Mouse (Mus musculus) ES-E14 (cell line): Measurements from ENCODE around the gene Klhl41. TPM values are rescaled to one million over a fixed set of nuclear protein-coding genes. Genes with fewer than 3 reads are reported as not detected.
"Not testable (repeated sequence)": the region's sequence is repeated elsewhere in the genome, so short reads cannot be mapped to it uniquely, and the experiment has no call there.

Experiments
- DNase-seq: peaks from one replicate; pipeline ENCODE4 v3.0.0-alpha.2; 2013; ENCODE audit warnings: low read depth, low spot score
- H3K27ac ChIP-seq: 2 replicates; pipeline ENCODE4 v1.5.1; 2012; ENCODE audit warnings: low read depth, mild to moderate bottlenecking, low read length, moderate library complexity, mixed read lengths; ENCODE audit not compliant: poor library complexity, insufficient read depth, severe bottlenecking
- H3K36me3 ChIP-seq: 2 replicates; pipeline ENCODE4 v1.6.1; 2012; ENCODE audit warnings: mild to moderate bottlenecking, low read length, moderate library complexity, mixed read lengths; ENCODE audit not compliant: control insufficient read depth, poor library complexity, insufficient read depth, severe bottlenecking
- H3K4me1 ChIP-seq, 2 experiments: fragments of 150-350 bp in 1 of 2; sonication (generic) in 1 of 2; 2 replicates each; pipeline ENCODE4 v1.6.1; 2012; ENCODE audit warnings: low read length in 2 of 2, mild to moderate bottlenecking in 1 of 2, mixed read lengths in 1 of 2; ENCODE audit not compliant: control insufficient read depth in 2 of 2, insufficient read depth in 2 of 2, poor library complexity in 1 of 2
- H3K4me3 ChIP-seq, 2 experiments: fragments of 150-350 bp in 1 of 2; sonication (generic) in 1 of 2; 2 replicates each; pipeline ENCODE4 v1.5.1; 2012; ENCODE audit warnings: low read length in 2 of 2, low read depth in 1 of 2, mild to moderate bottlenecking in 1 of 2, mixed read lengths in 1 of 2; ENCODE audit not compliant: insufficient read depth in 1 of 2, poor library complexity in 1 of 2, severe bottlenecking in 1 of 2
- H3K9ac ChIP-seq: 2 replicates; pipeline ENCODE4 v1.6.1; 2012; ENCODE audit warnings: low read depth, mild to moderate bottlenecking, low read length, mixed read lengths; ENCODE audit not compliant: poor library complexity, insufficient read depth, severe bottlenecking
- H3K9me3 ChIP-seq: fragments of 150-350 bp; sonication (generic); 2 replicates; pipeline ENCODE4 v1.6.1; 2012; ENCODE audit warnings: low read depth, mild to moderate bottlenecking, low read length; ENCODE audit not compliant: control insufficient read depth, insufficient read depth
- CHD2 ChIP-seq: IDR thresholded peaks from 2 replicates; pipeline ENCODE4 v1.6.1; 2014; ENCODE audit warnings: mild to moderate bottlenecking, low read depth, low read length, inconsistent platforms
- HCFC1 ChIP-seq: IDR thresholded peaks from 2 replicates; pipeline ENCODE4 v1.6.1; 2012; ENCODE audit warnings: low read length, inconsistent platforms, borderline replicate concordance; ENCODE audit not compliant: insufficient read depth
- MAFK ChIP-seq: IDR thresholded peaks from 2 replicates; pipeline ENCODE4 v1.6.1; 2014; ENCODE audit warnings: mild to moderate bottlenecking, low read depth, low read length, inconsistent platforms; ENCODE audit not compliant: insufficient read depth
- ZC3H11A ChIP-seq: IDR thresholded peaks from 2 replicates; pipeline ENCODE4 v1.6.1; 2012; ENCODE audit warnings: low read depth, mild to moderate bottlenecking, inconsistent platforms, low read length, borderline replicate concordance
- ZNF384 ChIP-seq: IDR thresholded peaks from 2 replicates; pipeline ENCODE4 v1.6.1; 2012; ENCODE audit warnings: low read depth, low read length, inconsistent platforms
- in situ Hi-C, 2 experiments: fragments of 600-800 bp; cut with MboI; formaldehyde crosslinking; loops; one replicate each; pipeline ENCODE4 v1.15.1; 2025; ENCODE audit warnings: low sequenced_read_pairs in 2 of 2, inconsistent platforms in 1 of 2; ENCODE audit not compliant: unreplicated experiment in 2 of 2
- total RNA-seq: library from RNA; depleted of rRNA; stranded (reverse); fragments of 300-350 nt; gene quantifications from 2 replicates; pipeline ENCODE4 v1.2.3, GENCODE M21; 2012

Klhl41 gene
- total RNA-seq, 1 experiment = 0.40 TPM

GRCm38 (mm10) chr2:69667656-69668055 is 2.3 kb upstream of the Klhl41 start:
- Histone ChIP-seq H3K4me3 (no peak overlapping the region), H3K27ac (no peak overlapping the region), H3K9ac (no peak overlapping the region), H3K4me1 (no peaks in the 10 kb centered on the region), H3K9me3 (no peaks in the 10 kb centered on the region), H3K36me3 (no peaks in the 10 kb centered on the region; the same call in 1 of the 2 replicates)
- in situ Hi-C loops = no loop called here
- no peak for TF ChIP-seq ZNF384
- no peak for TF ChIP-seq MAFK
- TF ChIP-seq HCFC1 = no peak
- TF ChIP-seq ZC3H11A = no peak
- no peak for DNase-seq

GRCm38 (mm10) chr2:69668414-69668813 is 1.5 kb upstream of the Klhl41 start:
- in situ Hi-C loops = no loop called here
- Histone ChIP-seq H3K4me3 (no peak overlapping the region), H3K9me3 (no peaks in the 10 kb centered on the region), H3K27ac (no peak overlapping the region), H3K36me3 (no peaks in the 10 kb centered on the region; the same call in 1 of the 2 replicates), H3K9ac (no peak overlapping the region), H3K4me1 (no peaks in the 10 kb centered on the region)
- TF ChIP-seq ZC3H11A (no peak), MAFK (no peak), CHD2 (no peak), HCFC1 (no peak), ZNF384 (no peak)
- DNase-seq = no peak

- Histone ChIP-seq H3K9ac (no peak overlapping the region), H3K36me3 (no peaks in the 10 kb centered on the region), H3K4me1 (no peaks in the 10 kb centered on the region), H3K9me3 (no peaks in the 10 kb centered on the region), H3K4me3 (no peak overlapping the region), H3K27ac (no peak overlapping the region)
- TF ChIP-seq ZC3H11A (no peak), HCFC1 (no peak), CHD2 (no peak), MAFK (no peak), ZNF384 (no peak)
- in situ Hi-C loops = no loop called here
- no peak for DNase-seq
These were observed 3.8 kb downstream of the Klhl41 start for GRCm38 (mm10) chr2:69673723-69674122.

- no peak overlapping the region for H3K9ac ChIP-seq
- in situ Hi-C loops = no loop called here
- TF ChIP-seq ZNF384 (no peak), ZC3H11A (no peak), CHD2 (no peak), HCFC1 (no peak), MAFK (no peak)
- DNase-seq = no peak
- no peak overlapping the region for H3K27ac ChIP-seq
- no peaks in the 10 kb centered on the region for H3K4me1 ChIP-seq
- no peaks in the 10 kb centered on the region for H3K36me3 ChIP-seq
- no peak overlapping the region for H3K4me3 ChIP-seq
- H3K9me3 ChIP-seq = no peaks in the 10 kb centered on the region
These were observed 5.3 kb downstream of the Klhl41 start for GRCm38 (mm10) chr2:69675266-69675665.

GRCm38 (mm10) chr2:69676713-69677112 is 6.8 kb downstream of the Klhl41 start:
- no peak overlapping the region for H3K27ac ChIP-seq
- no peaks in the 10 kb centered on the region for H3K4me1 ChIP-seq
- no peaks in the 10 kb centered on the region for H3K9me3 ChIP-seq
- in situ Hi-C loops = no loop called here
- no peaks in the 10 kb centered on the region for H3K36me3 ChIP-seq
- DNase-seq = no peak
- TF ChIP-seq HCFC1 (no peak), ZNF384 (peak; percentile 80)
- H3K9ac ChIP-seq = no peak overlapping the region
- no peak overlapping the region for H3K4me3 ChIP-seq

- H3K4me3 ChIP-seq, H3K9me3 ChIP-seq, DNase-seq, in situ Hi-C loops, H3K36me3 ChIP-seq, H3K9ac ChIP-seq, H3K27ac ChIP-seq, H3K4me1 ChIP-seq: not testable (repeated sequence)
These were observed 7.3 kb downstream of the Klhl41 start for GRCm38 (mm10) chr2:69677215-69677614.
